Mouse (Mus musculus): ENCODE data around the gene Treml4. TPM values are rescaled to one million over a fixed set of nuclear protein-coding genes. Genes with fewer than 3 reads are reported as not detected.
A peak's percentile ranks its signal among the peaks of the same experiment; 100 is the strongest.
"Not testable (repeated sequence)": the region's sequence is repeated elsewhere in the genome, so short reads cannot be mapped to it uniquely, and the experiment has no call there.

Gene Treml4
- polyA plus RNA-seq, 1 experiment, result 1.7 TPM

DNA sequence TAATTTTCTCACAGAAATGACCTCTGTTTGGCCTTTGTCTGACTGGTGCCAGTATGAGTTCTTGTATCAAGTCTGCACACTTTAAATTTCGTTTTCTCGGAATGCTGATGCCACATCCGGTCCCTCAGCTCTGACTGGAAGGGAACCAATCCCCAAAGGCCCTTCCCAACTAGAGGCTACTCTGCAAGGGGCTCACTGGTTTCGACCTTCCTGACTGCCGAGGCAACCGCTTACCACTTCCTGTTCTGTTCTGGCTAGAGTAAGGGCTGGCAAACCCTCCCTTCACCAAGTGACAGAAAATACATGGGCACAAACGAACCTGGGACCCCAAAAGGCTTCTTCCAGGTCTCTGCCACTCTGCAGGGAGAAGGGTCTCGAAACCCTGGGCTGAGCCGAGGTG is 36.8 kb downstream of the Treml4 start:
- Histone ChIP-seq H3K4me3 (ENCODE audit: low read depth, low read length) (no peak overlapping the region), H3K36me3 (ENCODE audit: control insufficient read depth, insufficient read depth, low read length) (no peaks in the 10 kb centered on the region), H3K27ac (ENCODE audit: insufficient read depth, low read depth, low read length) (no peak overlapping the region), H3K4me1 (ENCODE audit: control insufficient read depth, insufficient read depth, insufficient read length, low read length) (peaks cover 6% of the 10 kb centered on the region), H3K27me3 (ENCODE audit: control insufficient read depth, insufficient read depth, low read length) (no peaks in the 10 kb centered on the region)
- TF ChIP-seq CTCF (IDR thresholded peaks at IDR 0.05; ENCODE audit: extremely low read depth, insufficient read length, insufficient replicate concordance, low read depth, low read length) (no peak), POLR2A (IDR thresholded peaks at IDR 0.05; ENCODE audit: low read depth, low read length) (no peak)
- 75% methylated on average over 9 of the region's 9 CpGs for WGBS

DNA sequence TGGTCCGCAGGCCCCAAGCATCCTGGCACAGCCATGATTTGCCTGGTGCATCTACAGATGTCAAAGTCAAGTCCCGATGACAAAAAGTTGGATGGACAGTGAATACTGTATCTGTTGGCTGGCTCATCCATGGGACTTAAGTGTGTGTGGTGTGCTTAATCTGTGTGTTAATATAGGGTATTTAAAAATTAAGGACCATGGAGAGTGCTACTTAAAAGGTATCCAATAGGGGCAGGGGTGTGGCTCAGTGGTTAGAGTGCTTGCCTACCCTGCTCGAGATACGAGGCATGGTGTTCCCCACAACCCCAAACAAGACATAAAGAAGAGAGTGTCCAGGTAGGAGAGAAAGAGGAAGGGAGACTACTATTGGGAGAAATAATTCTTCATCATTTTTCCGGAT is 37.7 kb downstream of the Treml4 start:
- H3K36me3 ChIP-seq (ENCODE audit: control insufficient read depth, insufficient read depth, low read length), result no peaks in the 10 kb centered on the region
- TF ChIP-seq CTCF (IDR thresholded peaks at IDR 0.05; ENCODE audit: extremely low read depth, insufficient read length, insufficient replicate concordance, low read depth, low read length), result no peak
- TF ChIP-seq POLR2A (IDR thresholded peaks at IDR 0.05; ENCODE audit: low read depth, low read length), result no peak
- peaks cover 6% of the 10 kb centered on the region for H3K4me1 ChIP-seq (ENCODE audit: control insufficient read depth, insufficient read depth, insufficient read length, low read length)
- 85% methylated on average over 5 of the region's 5 CpGs for WGBS
- no peak overlapping the region for H3K27ac ChIP-seq (ENCODE audit: insufficient read depth, low read depth, low read length)
- no peak overlapping the region for H3K4me3 ChIP-seq (ENCODE audit: low read depth, low read length)
- no peaks in the 10 kb centered on the region for H3K27me3 ChIP-seq (ENCODE audit: control insufficient read depth, insufficient read depth, low read length)

DNA sequence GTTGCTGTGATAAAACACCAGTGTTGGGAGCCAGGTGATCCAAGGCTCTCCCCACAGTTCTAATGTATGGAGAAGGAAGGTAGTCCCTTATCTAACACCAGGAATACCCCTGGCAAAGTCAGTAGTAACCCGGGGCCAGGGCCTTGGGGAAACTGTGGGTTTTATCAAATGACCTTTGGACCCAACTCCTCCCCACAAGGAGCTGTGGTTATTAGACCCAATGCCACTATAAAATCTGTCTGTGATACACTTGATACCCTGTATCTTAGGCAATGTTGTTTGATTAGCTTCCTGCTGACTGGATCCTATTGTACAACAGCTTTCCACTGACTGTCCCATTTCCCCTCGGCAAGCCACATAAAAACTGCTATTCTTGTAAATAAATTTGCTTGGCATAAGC is 48.0 kb downstream of the Treml4 start:
- 13% methylated on average over 2 of the region's 2 CpGs for WGBS
- H3K36me3 ChIP-seq (ENCODE audit: control insufficient read depth, insufficient read depth, low read length), result no peaks in the 10 kb centered on the region
- H3K4me3 ChIP-seq (ENCODE audit: low read depth, low read length), result no peak overlapping the region
- H3K4me1 ChIP-seq (ENCODE audit: control insufficient read depth, insufficient read depth, insufficient read length, low read length), result peaks cover 11% of the 10 kb centered on the region; the same call in 1 of the 2 replicates
- TF ChIP-seq POLR2A (IDR thresholded peaks at IDR 0.05; ENCODE audit: low read depth, low read length) (no peak), CTCF (IDR thresholded peaks at IDR 0.05; ENCODE audit: extremely low read depth, insufficient read length, insufficient replicate concordance, low read depth, low read length) (no peak)
- H3K27me3 ChIP-seq (ENCODE audit: control insufficient read depth, insufficient read depth, low read length), result no peaks in the 10 kb centered on the region
- H3K27ac ChIP-seq (ENCODE audit: insufficient read depth, low read depth, low read length), result no peak overlapping the region

DNA sequence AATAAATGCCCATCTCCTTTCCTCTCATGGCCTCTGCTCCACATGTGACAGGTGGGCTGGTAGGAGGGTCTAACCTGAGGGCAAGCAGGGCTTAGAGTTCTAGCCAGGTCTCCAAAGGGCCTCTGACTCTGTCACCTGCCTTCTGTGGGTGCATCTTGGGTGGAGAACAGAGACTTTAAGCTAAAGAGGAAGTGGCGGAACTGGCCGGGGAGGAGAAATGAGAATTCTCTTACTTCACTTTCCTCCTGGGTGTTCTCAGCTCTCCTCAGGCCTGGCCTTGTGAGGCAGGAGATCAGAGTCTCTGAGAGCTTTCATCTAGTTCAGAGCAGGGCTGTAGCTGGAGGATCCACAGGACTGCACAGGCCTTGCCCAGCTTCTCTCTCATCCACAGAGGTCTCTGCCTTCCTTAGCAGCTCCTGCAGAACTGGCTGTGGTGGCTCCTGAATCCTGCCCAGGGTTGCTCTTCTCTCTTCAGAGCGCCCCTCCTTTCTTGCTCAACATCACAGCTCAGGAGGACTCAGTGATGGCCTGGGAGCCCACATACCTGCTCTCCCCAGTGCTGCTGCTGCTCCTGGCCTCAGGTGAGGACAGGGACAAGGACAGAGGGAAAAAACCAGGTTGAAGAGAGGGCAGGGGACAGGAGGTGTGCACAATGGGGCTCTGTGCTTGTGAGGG is 51.9 kb downstream of the Treml4 start, which contains the start of gene B430306N03Rik:
Gene B430306N03Rik, plus strand, starts transcription at position 237 of the 675 bp plus-strand sequence.
- 80% methylated on average over 3 of the region's 3 CpGs for WGBS
- H3K4me1 ChIP-seq (ENCODE audit: control insufficient read depth, insufficient read depth, insufficient read length, low read length); H3K27ac ChIP-seq (ENCODE audit: insufficient read depth, low read depth, low read length); H3K27me3 ChIP-seq (ENCODE audit: control insufficient read depth, insufficient read depth, low read length); H3K36me3 ChIP-seq (ENCODE audit: control insufficient read depth, insufficient read depth, low read length): not testable (repeated sequence)
- peak within 1 kb of the TSS; percentile 10; the same call in 1 of the 2 replicates for H3K4me3 ChIP-seq (ENCODE audit: low read depth, low read length)

DNA sequence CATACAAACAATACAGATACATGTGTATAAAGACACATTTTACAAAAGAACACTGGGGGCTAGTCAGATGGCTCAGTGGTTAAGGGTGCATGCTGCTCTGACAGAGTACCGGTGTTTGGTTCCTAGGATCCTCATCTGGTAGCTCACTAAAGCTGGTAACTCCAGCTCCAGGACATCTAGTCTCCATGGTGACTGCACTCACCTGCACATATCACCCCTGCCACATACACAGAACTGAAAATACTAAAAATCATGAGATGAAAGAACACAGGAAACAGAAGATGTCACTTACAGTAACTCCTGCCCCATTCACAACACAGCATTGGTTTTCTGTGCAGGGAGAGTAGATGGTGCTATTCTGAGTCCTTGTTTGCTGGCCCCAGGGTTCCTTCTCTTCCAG is 54.6 kb downstream of the Treml4 start:
- H3K4me3 ChIP-seq (ENCODE audit: low read depth, low read length), result no peak overlapping the region
- H3K36me3 ChIP-seq (ENCODE audit: control insufficient read depth, insufficient read depth, low read length), result no peaks in the 10 kb centered on the region
- H3K27me3 ChIP-seq (ENCODE audit: control insufficient read depth, insufficient read depth, low read length), result no peaks in the 10 kb centered on the region
- no peaks in the 10 kb centered on the region for H3K4me1 ChIP-seq (ENCODE audit: control insufficient read depth, insufficient read depth, insufficient read length, low read length)
- H3K27ac ChIP-seq (ENCODE audit: insufficient read depth, low read depth, low read length), result no peak overlapping the region
- 93% methylated on average over 1 of the region's 1 CpGs for WGBS
- TF ChIP-seq POLR2A (IDR thresholded peaks at IDR 0.05; ENCODE audit: low read depth, low read length) (no peak), CTCF (IDR thresholded peaks at IDR 0.05; ENCODE audit: extremely low read depth, insufficient read length, insufficient replicate concordance, low read depth, low read length) (no peak)

DNA sequence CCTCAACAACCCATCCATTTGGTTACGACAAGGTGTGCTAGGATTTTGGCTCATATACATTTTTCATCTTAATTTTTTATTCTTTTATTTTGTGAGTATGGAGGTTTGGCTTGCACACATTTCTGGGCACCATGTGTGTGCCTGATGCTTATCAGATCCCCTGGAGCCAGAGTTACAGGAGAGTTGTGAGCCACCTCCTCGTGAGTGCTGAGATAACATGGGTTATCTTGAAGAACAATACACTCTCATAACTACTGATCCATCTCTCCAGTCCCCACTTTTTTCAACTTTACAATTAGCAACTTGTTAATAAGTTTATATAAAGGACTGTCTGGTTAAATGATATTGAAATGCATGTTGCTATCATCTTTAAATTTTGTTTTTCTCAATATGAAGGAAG is 57.2 kb downstream of the Treml4 start:
- TF ChIP-seq CTCF (IDR thresholded peaks at IDR 0.05; ENCODE audit: extremely low read depth, insufficient read length, insufficient replicate concordance, low read depth, low read length) (no peak), POLR2A (IDR thresholded peaks at IDR 0.05; ENCODE audit: low read depth, low read length) (no peak)
- Histone ChIP-seq H3K4me1 (ENCODE audit: control insufficient read depth, insufficient read depth, insufficient read length, low read length) (0 out of 2 replicates have a peak, but pooled peaks cover 3% of the 10 kb centered on the region), H3K27me3 (ENCODE audit: control insufficient read depth, insufficient read depth, low read length) (no peaks in the 10 kb centered on the region), H3K36me3 (ENCODE audit: control insufficient read depth, insufficient read depth, low read length) (no peaks in the 10 kb centered on the region), H3K4me3 (ENCODE audit: low read depth, low read length) (no peak overlapping the region), H3K27ac (ENCODE audit: insufficient read depth, low read depth, low read length) (no peak overlapping the region)
- 58% methylated on average over 2 of the region's 2 CpGs for WGBS

DNA sequence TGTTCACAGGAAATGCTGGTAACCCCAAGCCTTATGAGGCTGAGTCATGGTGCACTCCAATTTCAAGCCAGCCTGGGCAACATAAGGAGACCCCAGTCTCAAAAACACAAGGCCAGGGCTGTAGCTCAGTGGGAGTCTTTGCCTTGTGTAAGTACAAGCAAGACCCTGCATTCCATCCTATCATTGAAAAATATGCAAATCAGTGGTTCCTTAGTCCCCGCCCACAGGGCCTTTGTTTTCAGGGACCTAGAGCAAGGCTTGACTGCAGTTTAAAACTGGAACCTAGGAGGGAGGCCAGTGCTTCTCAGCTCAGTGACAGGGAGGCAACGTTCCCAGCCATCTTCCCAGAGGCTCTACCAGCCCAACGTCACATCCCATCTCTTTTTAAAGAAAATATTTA is 59.1 kb downstream of the Treml4 start:
- 0 out of 2 replicates have a peak, but pooled peaks cover 3% of the 10 kb centered on the region for H3K4me1 ChIP-seq (ENCODE audit: control insufficient read depth, insufficient read depth, insufficient read length, low read length)
- TF ChIP-seq POLR2A (IDR thresholded peaks at IDR 0.05; ENCODE audit: low read depth, low read length), result no peak
- TF ChIP-seq CTCF (IDR thresholded peaks at IDR 0.05; ENCODE audit: extremely low read depth, insufficient read length, insufficient replicate concordance, low read depth, low read length), result no peak
- no peaks in the 10 kb centered on the region for H3K27me3 ChIP-seq (ENCODE audit: control insufficient read depth, insufficient read depth, low read length)
- H3K4me3 ChIP-seq (ENCODE audit: low read depth, low read length), result no peak overlapping the region
- no peak overlapping the region for H3K27ac ChIP-seq (ENCODE audit: insufficient read depth, low read depth, low read length)
- WGBS, result 85% methylated on average over 3 of the region's 3 CpGs
- H3K36me3 ChIP-seq (ENCODE audit: control insufficient read depth, insufficient read depth, low read length), result no peaks in the 10 kb centered on the region
